In genomic region chr6:72512386-72513070, GRCm38 (mm10) we compare ENCODE assay signal across 8 mouse cellular contexts. TPM values are rescaled to one million over a fixed set of nuclear protein-coding genes. Genes with fewer than 3 reads are reported as not detected.
DNase-seq lines count a peak whose midpoint lies in the region; ATAC-seq and TF ChIP-seq lines count a peak whose summit lies in the region.

No protein-coding gene starts in this region.

- ATAC-seq in inflammation-experienced regulatory T-cells, adult 6 months, result peak; percentile 90
- ATAC-seq in megakaryocyte progenitor cell, adult 5-6 weeks (replicated peaks; ENCODE audit: poor library complexity), result peak; percentile 90

- no peak for TF ChIP-seq CTCF in cortical plate, adult 2 months (IDR thresholded peaks at IDR 0.05; ENCODE audit: extremely low read depth, insufficient read depth, low read length)

- peak; percentile 80 for DNase-seq in adipocyte (ENCODE audit: low spot score)
- peak; percentile 74 for DNase-seq in gastrocnemius, postnatal 10 days
- DNase-seq in left cerebral cortex, postnatal 10 days (ENCODE audit: extremely low spot score in 1 of 2, low spot score in 2 of 2), result peak; percentile 86 to 94
- DNase-seq in right cerebral cortex, postnatal 10 days (ENCODE audit: low spot score in 2 of 2), result peak; percentile 93
- peak; percentile 83 for DNase-seq in urinary bladder, postnatal 14 days (ENCODE audit: low spot score)

- intact Hi-C loops in left cerebral cortex, postnatal 10 days (cut with DNase I), result no loop called here

- peak; percentile 54; the same call in 1 of the 2 replicates for TF ChIP-seq POLR2A in cortical plate, adult 2 months (IDR thresholded peaks at IDR 0.05; ENCODE audit: extremely low read depth, insufficient read depth, low read length)

- peaks cover 11% of the 10 kb centered on the region for H3K4me1 ChIP-seq in cortical plate, adult 2 months (ENCODE audit: control insufficient read depth, insufficient read depth, low read length)

- peak overlapping the region; percentile 1; the same call in 1 of the 2 replicates for H3K4me3 ChIP-seq in cortical plate, adult 2 months (ENCODE audit: insufficient read depth, low read length)

- peak overlapping the region; percentile 75 for H3K27ac ChIP-seq in cortical plate, adult 2 months (ENCODE audit: insufficient read depth, low read length)

RNA-seq across cellular contexts. Expression of gene Sh2d6, which starts 9.0 kb away (rescaled TPM):
- 0.48 and 0.72 TPM in 2 replicates for polyA plus RNA-seq in cortical plate, adult 2 months (2012; rRNA removed)
- total RNA-seq in gastrocnemius, postnatal 10 days (2021), result under 1 TPM; 0.54 to 0.79 TPM
- not detected for polyA plus RNA-seq in inflammation-experienced regulatory T-cells, adult 6 months (2017; shearing (Covaris generic))
- 1 to 10 TPM; 1.1 to 1.2 TPM for total RNA-seq in left cerebral cortex, postnatal 10 days (2021)
- total RNA-seq in megakaryocyte progenitor cell, adult 5-6 weeks (2015), result not detected in 2 replicates
- total RNA-seq in megakaryocyte progenitor cell, adult 5-6 weeks (2017), result not detected in 2 replicates

RNA-seq across cellular contexts. Expression of gene Capg, which starts 31.7 kb away (rescaled TPM):
- polyA plus RNA-seq in cortical plate, adult 2 months (2012; rRNA removed), result 3.0 and 3.1 TPM in 2 replicates
- total RNA-seq in gastrocnemius, postnatal 10 days (2021), result 10 to 100 TPM; 12.4 to 19.1 TPM
- polyA plus RNA-seq in inflammation-experienced regulatory T-cells, adult 6 months (2017; shearing (Covaris generic)), result 100 to 1,000 TPM; 499 to 613 (median 536) TPM
- total RNA-seq in left cerebral cortex, postnatal 10 days (2021), result 1 to 10 TPM; 2.8 to 4.0 TPM
- 24.4 and 25.5 TPM in 2 replicates for total RNA-seq in megakaryocyte progenitor cell, adult 5-6 weeks (2015)
- total RNA-seq in megakaryocyte progenitor cell, adult 5-6 weeks (2017), result 42.7 and 60.1 TPM in 2 replicates

Comparison
In these comparisons a context has a peak if more than half of its experiments do, and no peak if none do; other contexts are left out.
1. Peak in every context shown above with its lines: DNase-seq, ATAC-seq, H3K4me3 ChIP-seq and H3K27ac ChIP-seq.